Mouse (Mus musculus) spleen, adult 2 months (tissue): ENCODE data around the gene 5430403G16Rik.
"Not testable (repeated sequence)": the region's sequence is repeated elsewhere in the genome, so short reads cannot be mapped to it uniquely, and the experiment has no call there.

Source experiments
- CTCF ChIP-seq: fragments of 200-500 bp; IDR thresholded peaks from 2 replicates; pipeline ENCODE4 v1.5.1; 2011; ENCODE audit warnings: mild to moderate bottlenecking, inconsistent platforms; ENCODE audit not compliant: insufficient read depth, insufficient read length, insufficient replicate concordance; ENCODE audit errors: extremely low read depth
- POLR2A ChIP-seq: fragments of 200-500 bp; IDR thresholded peaks from 2 replicates; pipeline ENCODE4 v1.6.1; 2011; ENCODE audit warnings: low read depth, low read length, inconsistent platforms

- not testable (repeated sequence) for TF ChIP-seq CTCF, POLR2A
These were observed at the start of gene 5430403G16Rik for GRCm38 (mm10) chr5:109690537-109691201.
